Mouse (Mus musculus): ENCODE measurements around the gene Drc7. TPM values are rescaled to one million over a fixed set of nuclear protein-coding genes. Genes with fewer than 3 reads are reported as not detected.
"Not testable (repeated sequence)": the region's sequence is repeated elsewhere in the genome, so short reads cannot be mapped to it uniquely, and the experiment has no call there.

Drc7 gene
- polyA plus RNA-seq, 1 experiment from 2014 or later, result 0.46 TPM

DNA sequence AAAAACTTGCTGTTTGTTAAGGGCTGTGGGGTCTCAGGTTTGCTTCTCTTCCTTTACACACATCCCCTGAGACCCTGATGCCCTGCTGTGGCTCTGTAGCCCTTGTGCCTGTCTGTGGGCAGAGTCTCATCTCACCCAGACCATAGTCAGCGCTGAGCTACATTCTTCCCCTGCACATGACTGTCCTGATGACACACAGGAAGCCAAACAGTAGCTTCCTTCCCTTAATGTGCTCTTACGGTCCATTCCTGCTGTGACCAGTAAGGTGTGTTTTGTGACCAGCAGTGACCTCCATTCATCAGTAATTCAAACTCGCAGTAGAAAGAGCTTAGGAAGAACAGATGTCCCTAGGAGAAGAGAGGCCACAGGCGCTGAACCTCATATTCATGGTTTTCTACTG is 30.5 kb upstream of the Drc7 start:
- 73% methylated on average over 4 of the region's 4 CpGs for WGBS
- Histone ChIP-seq H3K4me2 (ENCODE audit: low read depth, low read length) (no peak overlapping the region), H3K27ac (ENCODE audit: low read length) (no peak overlapping the region), H3K27me3 (ENCODE audit: control insufficient read depth, insufficient read depth, low read length) (no peaks in the 10 kb centered on the region), H3K4me3 (ENCODE audit: low read length) (no peak overlapping the region), H3K9ac (ENCODE audit: low read length) (no peak overlapping the region), H3K36me3 (ENCODE audit: control insufficient read depth, insufficient read depth) (no peaks in the 10 kb centered on the region), H3K9me3 (replicated peaks; ENCODE audit: control insufficient read depth, low read length) (peaks cover 6% of the 10 kb centered on the region), H3K4me1 (ENCODE audit: control insufficient read depth, insufficient read depth, low read length) (0 out of 2 replicates have a peak, but pooled peaks cover 2% of the 10 kb centered on the region)
- ATAC-seq (replicated peaks; ENCODE audit: extremely low read depth, insufficient read depth, low FRiP score), result no peak

DNA sequence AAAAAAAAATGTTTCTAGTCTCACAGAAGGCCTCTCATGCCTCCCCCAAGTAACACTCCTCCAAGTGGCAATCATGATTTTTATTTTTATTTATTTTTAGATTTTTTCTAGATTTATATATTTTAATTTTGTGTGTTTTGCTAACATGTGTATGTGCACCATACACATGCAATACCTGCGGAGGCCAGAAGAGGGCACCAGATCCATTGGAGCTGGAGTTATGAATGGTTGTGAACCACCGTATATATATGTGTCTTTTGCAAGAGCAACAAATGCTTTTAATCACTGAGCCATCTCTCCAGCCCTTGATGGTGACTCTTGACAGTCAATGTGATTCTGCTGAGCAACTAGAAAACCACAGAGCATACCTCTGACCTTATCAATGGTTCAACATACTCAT is 29.5 kb upstream of the Drc7 start:
- 74% methylated on average over 2 of the region's 2 CpGs for WGBS
- ATAC-seq (replicated peaks; ENCODE audit: extremely low read depth, insufficient read depth, low FRiP score), result no peak
- Histone ChIP-seq H3K36me3 (ENCODE audit: control insufficient read depth, insufficient read depth) (no peaks in the 10 kb centered on the region), H3K9ac (ENCODE audit: low read length) (no peak overlapping the region), H3K27ac (ENCODE audit: low read length) (no peak overlapping the region), H3K4me3 (ENCODE audit: low read length) (no peak overlapping the region), H3K9me3 (replicated peaks; ENCODE audit: control insufficient read depth, low read length) (peaks cover 6% of the 10 kb centered on the region), H3K4me1 (ENCODE audit: control insufficient read depth, insufficient read depth, low read length) (no peaks in the 10 kb centered on the region), H3K4me2 (ENCODE audit: low read depth, low read length) (no peak overlapping the region), H3K27me3 (ENCODE audit: control insufficient read depth, insufficient read depth, low read length) (no peaks in the 10 kb centered on the region)

DNA sequence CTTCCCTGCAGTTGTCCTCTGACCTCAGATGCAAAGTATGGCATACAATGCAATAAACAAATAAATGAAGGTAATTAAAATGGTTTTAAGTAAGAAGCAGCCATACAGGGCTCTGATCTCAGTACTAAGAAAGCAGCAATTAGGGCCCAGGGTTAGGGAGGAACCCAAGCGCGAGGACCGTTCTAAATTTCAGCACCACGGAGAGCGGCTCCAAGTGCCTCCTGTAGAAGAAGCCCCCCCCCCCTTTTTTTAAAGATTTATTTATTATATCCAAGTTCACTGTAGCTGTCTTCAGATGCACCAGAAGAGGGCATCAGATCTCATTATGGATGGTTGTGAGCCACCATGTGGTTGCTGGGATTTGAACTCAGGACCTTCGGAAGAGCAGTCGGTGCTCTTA is 26.5 kb upstream of the Drc7 start:
- H3K4me3 ChIP-seq (ENCODE audit: low read length); H3K9ac ChIP-seq (ENCODE audit: low read length); H3K36me3 ChIP-seq (ENCODE audit: control insufficient read depth, insufficient read depth); H3K4me2 ChIP-seq (ENCODE audit: low read depth, low read length); H3K27ac ChIP-seq (ENCODE audit: low read length); H3K27me3 ChIP-seq (ENCODE audit: control insufficient read depth, insufficient read depth, low read length); ATAC-seq (replicated peaks; ENCODE audit: extremely low read depth, insufficient read depth, low FRiP score); H3K4me1 ChIP-seq (ENCODE audit: control insufficient read depth, insufficient read depth, low read length); H3K9me3 ChIP-seq (replicated peaks; ENCODE audit: control insufficient read depth, low read length): not testable (repeated sequence)
- WGBS, result 52% methylated on average over 7 of the region's 7 CpGs

DNA sequence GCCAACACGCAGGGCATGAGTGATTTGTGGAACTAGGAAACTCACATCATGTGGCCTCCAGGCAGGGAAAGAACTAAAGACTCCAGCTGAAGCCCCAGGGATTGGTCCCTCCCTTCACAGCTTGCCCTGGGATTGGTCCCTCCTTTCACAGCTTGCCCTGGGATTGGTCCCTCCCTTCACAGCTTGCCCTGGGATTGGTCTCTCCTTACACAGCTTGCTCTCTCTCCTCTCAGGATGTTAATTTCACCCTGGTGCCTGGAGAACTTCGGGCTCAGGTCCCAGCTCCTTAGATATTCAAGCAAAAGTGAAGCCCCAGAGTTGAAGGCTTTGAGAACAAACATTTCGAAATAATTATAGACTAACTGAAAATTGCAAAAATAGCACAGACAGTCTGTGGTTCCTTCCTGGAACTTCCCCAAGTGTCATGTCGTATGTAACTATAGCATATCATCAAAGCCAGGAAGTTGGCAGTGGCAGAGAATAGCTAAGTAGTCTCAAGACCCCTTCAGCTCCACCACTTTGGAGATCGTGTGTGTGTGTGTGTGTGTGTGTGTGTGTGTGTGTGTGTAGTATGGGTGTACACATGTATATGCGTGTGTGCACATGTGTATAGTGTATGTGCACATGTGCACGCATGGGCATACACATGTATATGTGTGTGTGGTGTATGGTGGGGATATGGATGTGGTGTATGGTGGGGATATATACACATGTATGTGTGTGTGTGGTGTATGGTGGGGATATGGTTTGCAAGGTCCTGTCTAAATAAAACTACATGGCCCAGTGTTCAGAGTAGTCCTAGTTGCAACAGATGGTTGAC is 17.6 kb upstream of the Drc7 start:
- peak; percentile 60 for ATAC-seq (replicated peaks; ENCODE audit: extremely low read depth, insufficient read depth, low FRiP score)
- no peak overlapping the region for H3K27ac ChIP-seq (ENCODE audit: low read length)
- WGBS, result 52% methylated on average over 7 of the region's 7 CpGs

DNA sequence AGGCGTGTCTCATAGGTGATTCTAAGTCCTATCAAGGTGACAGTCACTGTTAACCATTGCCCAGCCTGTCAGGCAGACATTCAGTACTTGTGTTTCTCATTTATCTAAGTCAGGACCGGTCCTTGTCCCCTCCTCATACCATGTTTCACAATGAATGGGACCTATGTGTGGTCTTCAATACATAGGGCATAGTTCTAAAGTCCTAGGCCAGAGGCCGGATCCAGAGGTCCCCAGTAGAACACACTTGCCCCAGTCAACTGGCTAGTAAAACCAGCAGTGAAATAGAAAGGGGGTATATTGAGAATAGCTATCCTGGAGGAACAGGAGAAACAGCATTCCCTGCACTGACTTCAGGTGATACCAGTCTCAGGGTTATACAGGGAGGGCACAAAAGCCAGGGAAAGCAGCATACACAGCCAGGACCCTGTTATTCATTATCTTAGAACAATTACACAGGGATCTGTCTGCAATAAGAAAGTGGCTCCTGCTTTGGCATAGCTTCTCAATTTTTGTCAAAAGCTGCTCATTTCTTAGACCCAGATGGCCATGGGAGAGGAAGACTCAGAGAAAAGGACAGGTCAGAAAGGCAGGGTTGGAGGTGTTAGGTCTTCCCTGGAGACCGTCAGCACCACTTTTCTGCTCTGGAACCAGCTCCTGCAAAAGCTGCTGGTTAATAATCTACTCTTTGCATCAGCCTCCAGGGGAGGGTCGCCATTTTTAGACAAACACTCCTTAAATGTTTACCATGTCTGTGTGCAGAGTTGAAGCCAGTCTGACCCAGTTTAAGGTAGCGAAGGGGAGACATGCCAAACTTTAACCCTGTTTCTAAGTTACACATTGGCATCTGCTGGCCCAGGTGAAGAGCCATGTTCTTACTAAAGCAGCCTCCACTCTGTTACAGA is 12.8 kb upstream of the Drc7 start:
- Histone ChIP-seq H3K36me3 (ENCODE audit: control insufficient read depth, insufficient read depth) (no peaks in the 10 kb centered on the region), H3K9me3 (replicated peaks; ENCODE audit: control insufficient read depth, low read length) (no peaks in the 10 kb centered on the region), H3K27ac (ENCODE audit: low read length) (no peak overlapping the region), H3K9ac (ENCODE audit: low read length) (no peak overlapping the region), H3K4me1 (ENCODE audit: control insufficient read depth, insufficient read depth, low read length) (0 out of 2 replicates have a peak, but pooled peaks cover 2% of the 10 kb centered on the region), H3K4me3 (ENCODE audit: low read length) (no peak overlapping the region), H3K27me3 (ENCODE audit: control insufficient read depth, insufficient read depth, low read length) (no peaks in the 10 kb centered on the region), H3K4me2 (ENCODE audit: low read depth, low read length) (no peak overlapping the region)
- ATAC-seq (replicated peaks; ENCODE audit: extremely low read depth, insufficient read depth, low FRiP score), result no peak
- WGBS, result 61% methylated on average over 6 of the region's 6 CpGs

More for the DNA sequence above, 17.6 kb upstream of the Drc7 start:
- Histone ChIP-seq H3K9me3 (replicated peaks; ENCODE audit: control insufficient read depth, low read length) (no peaks in the 10 kb centered on the region), H3K27me3 (ENCODE audit: control insufficient read depth, insufficient read depth, low read length) (no peaks in the 10 kb centered on the region), H3K4me2 (ENCODE audit: low read depth, low read length) (no peak overlapping the region), H3K4me3 (ENCODE audit: low read length) (no peak overlapping the region), H3K36me3 (ENCODE audit: control insufficient read depth, insufficient read depth) (no peaks in the 10 kb centered on the region), H3K4me1 (ENCODE audit: control insufficient read depth, insufficient read depth, low read length) (0 out of 2 replicates have a peak, but pooled peaks cover 3% of the 10 kb centered on the region), H3K9ac (ENCODE audit: low read length) (no peak overlapping the region)

GRCm38 (mm10) chr8:95044811-95045210 is 10.1 kb upstream of the Drc7 start:
- H3K4me3 ChIP-seq (ENCODE audit: low read length), result no peak overlapping the region
- H3K9me3 ChIP-seq (replicated peaks; ENCODE audit: control insufficient read depth, low read length), result no peaks in the 10 kb centered on the region
- H3K27me3 ChIP-seq (ENCODE audit: control insufficient read depth, insufficient read depth, low read length), result no peaks in the 10 kb centered on the region
- no peaks in the 10 kb centered on the region for H3K36me3 ChIP-seq (ENCODE audit: control insufficient read depth, insufficient read depth)
- no peak for ATAC-seq (replicated peaks; ENCODE audit: extremely low read depth, insufficient read depth, low FRiP score)
- H3K4me2 ChIP-seq (ENCODE audit: low read depth, low read length), result no peak overlapping the region
- no peaks in the 10 kb centered on the region for H3K4me1 ChIP-seq (ENCODE audit: control insufficient read depth, insufficient read depth, low read length)
- no peak overlapping the region for H3K27ac ChIP-seq (ENCODE audit: low read length)
- WGBS, result 58% methylated on average over 4 of the region's 4 CpGs
- no peak overlapping the region for H3K9ac ChIP-seq (ENCODE audit: low read length)

DNA sequence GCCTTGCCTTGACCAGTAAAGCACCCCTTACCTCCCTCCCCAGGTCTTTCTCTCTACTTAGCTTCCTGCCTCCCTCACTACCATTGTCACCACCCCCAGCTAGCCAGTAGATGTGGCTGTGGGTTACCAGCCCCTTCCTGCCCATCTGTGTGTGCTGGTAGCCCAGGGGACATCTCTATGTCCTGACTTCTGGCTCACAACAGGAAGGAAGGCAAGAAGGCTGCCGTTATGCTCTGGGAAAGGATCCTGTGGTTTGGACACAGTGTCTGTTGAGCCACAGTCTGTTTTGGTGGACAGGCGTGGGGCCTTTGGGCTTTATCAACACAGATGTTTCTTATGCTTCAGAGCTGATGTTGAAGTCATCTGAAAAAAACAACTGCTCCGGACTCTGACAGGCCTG is 7.9 kb upstream of the Drc7 start:
- WGBS, result 56% methylated on average over 3 of the region's 3 CpGs
- H3K9me3 ChIP-seq (replicated peaks; ENCODE audit: control insufficient read depth, low read length), result no peaks in the 10 kb centered on the region
- H3K4me2 ChIP-seq (ENCODE audit: low read depth, low read length), result no peak overlapping the region
- no peak overlapping the region for H3K9ac ChIP-seq (ENCODE audit: low read length)
- H3K27me3 ChIP-seq (ENCODE audit: control insufficient read depth, insufficient read depth, low read length), result no peaks in the 10 kb centered on the region
- no peak overlapping the region for H3K4me3 ChIP-seq (ENCODE audit: low read length)
- no peaks in the 10 kb centered on the region for H3K4me1 ChIP-seq (ENCODE audit: control insufficient read depth, insufficient read depth, low read length)
- 0 out of 2 replicates have a peak, but pooled peaks have one; percentile 32 for ATAC-seq (replicated peaks; ENCODE audit: extremely low read depth, insufficient read depth, low FRiP score)
- H3K27ac ChIP-seq (ENCODE audit: low read length), result no peak overlapping the region
- H3K36me3 ChIP-seq (ENCODE audit: control insufficient read depth, insufficient read depth), result no peaks in the 10 kb centered on the region

DNA sequence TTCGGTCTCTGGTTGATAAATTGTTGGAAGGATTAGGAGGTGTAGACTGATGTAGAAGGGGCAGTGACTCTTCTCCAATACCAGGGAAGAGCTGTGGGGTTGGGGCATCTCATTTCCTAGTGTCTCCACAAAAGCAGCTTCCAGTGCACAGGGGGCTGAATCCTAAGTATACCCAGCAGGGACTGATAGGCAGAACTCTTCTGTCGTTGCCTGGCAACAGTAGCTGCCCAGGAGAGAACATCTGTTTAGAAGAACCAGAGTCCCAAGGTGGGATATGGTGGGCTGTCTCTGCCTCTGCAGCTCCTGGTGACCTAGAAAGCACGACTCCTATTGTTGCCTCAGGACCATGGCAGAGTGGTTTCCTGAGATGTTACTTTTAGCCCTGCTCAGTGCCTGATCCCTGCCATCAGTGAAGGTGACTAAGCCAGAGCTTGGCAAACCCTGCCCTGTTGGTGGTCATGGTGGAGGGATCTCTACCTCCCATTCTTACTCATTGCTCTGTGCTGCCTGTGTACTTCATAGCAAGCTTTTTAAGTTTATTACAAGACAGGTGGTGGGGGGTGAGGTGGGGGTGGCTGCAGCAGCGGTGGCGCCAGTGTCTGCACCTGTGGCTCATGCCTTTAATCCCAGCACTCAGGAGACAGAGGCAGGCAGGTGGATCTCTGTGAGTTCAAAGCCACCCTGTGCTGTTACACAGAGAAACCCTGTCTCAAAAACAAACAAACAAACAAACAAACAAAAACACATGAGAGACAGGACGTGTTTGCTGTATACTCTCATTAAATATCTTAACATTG is 6.8 kb upstream of the Drc7 start:
- no peak for ATAC-seq (replicated peaks; ENCODE audit: extremely low read depth, insufficient read depth, low FRiP score)
- Histone ChIP-seq H3K4me1 (ENCODE audit: control insufficient read depth, insufficient read depth, low read length) (no peaks in the 10 kb centered on the region), H3K27ac (ENCODE audit: low read length) (no peak overlapping the region), H3K9me3 (replicated peaks; ENCODE audit: control insufficient read depth, low read length) (no peaks in the 10 kb centered on the region), H3K4me2 (ENCODE audit: low read depth, low read length) (no peak overlapping the region), H3K36me3 (ENCODE audit: control insufficient read depth, insufficient read depth) (no peaks in the 10 kb centered on the region), H3K4me3 (ENCODE audit: low read length) (no peak overlapping the region), H3K9ac (ENCODE audit: low read length) (no peak overlapping the region), H3K27me3 (ENCODE audit: control insufficient read depth, insufficient read depth, low read length) (no peaks in the 10 kb centered on the region)
- WGBS, result 62% methylated on average over 6 of the region's 6 CpGs
